Mouse (Mus musculus): ENCODE measurements around the gene Gpr156.

The Gpr156 gene

GRCm38 (mm10) chr16:37919000-37919399 is 2.7 kb downstream of the Gpr156 start:
- no peak for DNase-seq (ENCODE audit: low spot score)

DNA sequence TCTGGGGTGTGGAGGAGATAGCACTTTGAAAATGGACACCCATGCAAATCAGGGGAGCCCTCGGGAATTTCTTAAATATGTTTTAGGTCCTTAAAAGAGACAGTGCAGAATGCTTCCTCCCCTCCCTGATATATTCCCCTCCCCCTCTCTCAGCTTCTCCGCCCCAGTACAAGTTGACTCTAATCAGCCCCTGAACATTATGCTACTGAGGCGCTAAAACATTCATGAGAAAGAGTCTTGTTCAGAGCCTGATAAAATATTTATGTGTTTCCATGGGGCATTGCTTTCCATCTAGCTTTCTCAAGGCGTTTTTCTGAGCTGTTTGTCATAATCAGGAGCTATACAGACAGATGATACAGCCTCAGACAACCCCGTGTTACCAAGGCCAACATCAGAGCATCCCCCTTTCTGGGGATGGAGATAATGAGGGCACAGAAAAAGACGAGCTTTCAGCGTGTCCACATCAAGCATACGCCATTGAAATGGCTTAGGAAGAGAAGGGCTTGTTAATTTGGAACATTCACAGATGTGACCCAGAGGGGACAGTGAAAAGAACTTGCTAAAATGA is 4.6 kb downstream of the Gpr156 start:
- no peak for DNase-seq (ENCODE audit: low spot score)

- DNase-seq (ENCODE audit: low spot score), result no peak
These were observed 9.8 kb downstream of the Gpr156 start for GRCm38 (mm10) chr16:37926087-37926486.

DNA sequence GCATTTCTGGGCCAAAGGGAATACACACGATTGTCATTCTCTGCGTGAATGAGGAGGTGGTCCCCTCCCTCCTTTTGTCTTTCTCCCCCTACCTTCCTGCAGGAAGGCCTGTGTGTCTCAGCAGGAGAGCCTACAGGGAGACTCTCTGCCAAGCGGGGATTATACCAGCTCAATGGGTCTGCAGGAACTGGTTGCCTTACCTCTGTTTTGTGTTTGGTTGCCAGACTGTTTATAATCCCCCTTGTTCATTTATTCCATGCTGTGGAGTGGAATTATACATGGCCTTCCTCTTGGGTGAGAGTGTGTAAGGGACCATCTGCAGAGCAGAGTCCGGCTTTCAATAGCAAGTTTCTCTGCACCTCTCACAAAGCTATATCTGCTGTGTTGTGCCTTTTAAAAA is 10.8 kb downstream of the Gpr156 start:
- DNase-seq (ENCODE audit: low spot score), result no peak

DNA sequence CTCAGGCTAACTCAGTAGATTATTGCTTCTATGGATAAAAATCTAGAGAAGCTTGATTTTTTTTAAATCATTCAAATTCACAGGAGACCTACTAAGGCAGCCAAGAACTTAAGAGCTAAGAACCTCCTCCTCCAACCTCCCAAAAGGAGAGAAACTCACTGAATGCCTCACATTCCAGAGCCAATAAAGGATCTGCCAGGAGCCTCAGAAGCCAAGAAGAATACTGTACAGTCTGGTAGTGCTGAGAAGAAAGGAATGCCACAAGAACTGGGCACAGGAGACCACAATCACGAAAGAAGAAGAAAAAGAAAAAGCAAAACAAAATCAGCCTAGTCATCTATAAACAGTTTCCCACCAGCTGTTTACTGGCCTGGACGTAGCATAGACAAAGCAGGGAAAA is 12.7 kb downstream of the Gpr156 start:
- no peak for DNase-seq (ENCODE audit: low spot score)

DNA sequence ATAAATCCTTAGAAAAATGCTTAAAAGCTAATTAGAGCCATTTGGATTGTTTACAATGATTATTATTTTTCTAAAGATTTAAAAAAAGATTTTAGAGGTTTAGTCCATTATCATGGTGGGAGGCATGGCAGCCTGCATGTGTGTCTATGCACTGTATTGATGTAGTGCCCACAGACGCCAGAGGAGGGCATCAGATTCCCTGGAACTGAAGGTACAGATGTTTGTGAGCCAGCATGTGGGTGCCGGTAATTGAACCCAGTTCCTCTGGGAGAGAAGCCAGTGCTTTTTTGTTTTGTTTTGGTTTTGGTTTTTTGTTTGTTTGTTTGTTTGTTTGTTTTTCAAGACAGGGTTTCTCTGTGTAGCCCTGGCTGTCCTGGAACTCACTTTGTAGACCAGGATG is 13.3 kb downstream of the Gpr156 start:
- DNase-seq (ENCODE audit: low spot score), result no peak

GRCm38 (mm10) chr16:37934932-37935331 is 18.6 kb downstream of the Gpr156 start:
- no peak for DNase-seq (ENCODE audit: low spot score)

DNA sequence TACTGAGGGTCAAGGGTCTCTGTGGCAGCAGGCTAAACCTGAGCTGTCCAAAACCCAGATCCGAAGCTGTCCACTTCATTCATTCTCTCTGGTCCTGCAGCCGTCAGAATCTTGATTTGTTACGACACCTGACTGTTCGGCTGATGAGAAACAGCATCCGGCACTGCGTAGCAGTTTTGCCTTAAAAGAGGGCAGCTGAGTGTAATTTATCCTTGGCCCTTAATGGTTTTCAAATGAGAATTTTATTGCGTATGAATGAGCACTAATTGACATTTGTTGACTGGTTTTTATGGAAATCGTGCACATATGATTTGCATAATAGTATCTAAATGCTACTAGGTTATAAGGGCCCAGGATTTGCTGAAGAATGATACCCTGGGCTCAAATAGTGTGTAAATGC is 21.0 kb downstream of the Gpr156 start:
- no peak for DNase-seq (ENCODE audit: low spot score)

DNA sequence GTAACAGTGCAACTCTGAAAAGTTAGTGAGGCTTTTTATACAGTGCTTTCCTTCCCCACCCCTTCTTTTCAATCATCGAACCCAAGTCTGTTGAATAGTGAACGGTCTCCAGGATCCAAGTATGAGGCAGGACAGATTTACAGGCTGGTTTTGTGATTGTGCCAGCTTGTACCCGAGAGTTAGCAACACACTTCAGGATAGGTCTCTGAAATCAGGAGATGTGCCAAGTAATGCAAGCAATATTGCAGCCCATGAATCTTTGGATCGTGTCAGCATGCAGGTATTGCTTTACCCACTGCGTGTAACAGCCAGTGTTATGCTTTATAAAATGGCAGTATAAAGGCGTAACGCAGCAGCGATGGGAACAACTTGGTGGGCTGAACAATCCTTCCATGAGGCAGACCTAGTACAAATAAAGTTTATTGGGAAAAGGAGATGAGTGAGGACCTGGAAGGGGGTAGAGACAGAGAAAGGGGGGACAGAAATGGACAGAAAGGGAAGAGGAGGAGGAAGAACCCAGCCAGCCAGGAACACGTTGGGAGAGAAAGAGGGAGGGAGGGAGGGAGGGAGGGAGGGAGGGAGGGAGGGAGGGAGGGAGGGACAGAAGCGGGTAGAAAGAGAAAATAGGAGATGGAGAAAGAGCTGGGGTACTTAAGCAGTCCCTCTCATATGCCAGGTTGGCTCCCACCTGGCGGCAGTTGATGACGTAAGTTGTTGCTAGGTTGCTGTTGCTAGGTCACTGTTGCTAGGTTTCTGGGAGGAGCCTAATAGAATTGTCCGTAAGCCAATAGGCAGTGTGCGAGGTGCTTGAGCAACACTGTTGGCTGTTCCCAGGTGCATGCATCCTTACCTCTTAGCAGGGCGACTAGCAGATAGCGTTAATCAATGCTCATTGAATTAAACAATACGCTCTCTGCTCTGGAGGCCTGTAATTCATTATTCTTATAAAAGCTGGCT is 22.1 kb downstream of the Gpr156 start:
- no peak for DNase-seq (ENCODE audit: low spot score)

DNA sequence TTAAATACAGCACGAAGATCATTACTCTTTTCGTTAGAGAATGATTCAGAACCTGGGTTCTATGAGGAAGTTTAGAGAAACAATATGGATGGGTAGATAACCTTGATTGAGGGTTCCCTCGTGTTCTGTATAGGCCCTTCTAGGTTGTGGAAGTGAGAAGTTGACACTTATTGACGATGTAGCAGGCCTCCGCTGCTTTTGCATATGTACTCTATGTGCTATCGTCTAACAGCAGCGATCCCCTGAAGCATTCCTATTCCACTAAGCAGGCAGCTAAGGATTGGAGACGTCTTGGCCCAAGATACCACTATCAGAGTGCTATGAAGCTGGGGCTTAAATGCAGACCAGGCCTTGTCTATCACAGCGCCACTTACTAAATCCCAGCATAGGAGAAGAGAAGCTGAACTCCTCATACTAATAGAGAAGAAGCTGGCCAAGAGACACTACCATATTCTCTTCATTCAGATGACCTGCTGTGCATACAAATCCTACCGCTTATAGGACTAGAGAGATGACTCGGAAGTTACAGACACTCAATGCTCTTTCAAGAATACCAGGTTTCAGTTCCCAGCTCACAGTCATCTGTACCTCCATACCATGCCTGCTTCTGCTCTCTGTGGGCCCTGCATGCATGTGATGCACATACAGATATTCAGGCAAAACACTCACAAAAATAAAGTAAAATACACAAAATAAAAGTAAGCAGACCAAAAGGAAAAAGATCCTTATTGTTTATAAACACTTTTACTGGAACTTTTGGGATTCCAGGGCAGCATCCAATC is 23.0 kb downstream of the Gpr156 start:
- no peak for DNase-seq (ENCODE audit: low spot score)

- no peak for DNase-seq (ENCODE audit: low spot score)
These were observed 24.0 kb downstream of the Gpr156 start for GRCm38 (mm10) chr16:37940291-37940690.

GRCm38 (mm10) chr16:37943701-37944100 is 27.4 kb downstream of the Gpr156 start:
- DNase-seq (ENCODE audit: low spot score), result no peak

DNA sequence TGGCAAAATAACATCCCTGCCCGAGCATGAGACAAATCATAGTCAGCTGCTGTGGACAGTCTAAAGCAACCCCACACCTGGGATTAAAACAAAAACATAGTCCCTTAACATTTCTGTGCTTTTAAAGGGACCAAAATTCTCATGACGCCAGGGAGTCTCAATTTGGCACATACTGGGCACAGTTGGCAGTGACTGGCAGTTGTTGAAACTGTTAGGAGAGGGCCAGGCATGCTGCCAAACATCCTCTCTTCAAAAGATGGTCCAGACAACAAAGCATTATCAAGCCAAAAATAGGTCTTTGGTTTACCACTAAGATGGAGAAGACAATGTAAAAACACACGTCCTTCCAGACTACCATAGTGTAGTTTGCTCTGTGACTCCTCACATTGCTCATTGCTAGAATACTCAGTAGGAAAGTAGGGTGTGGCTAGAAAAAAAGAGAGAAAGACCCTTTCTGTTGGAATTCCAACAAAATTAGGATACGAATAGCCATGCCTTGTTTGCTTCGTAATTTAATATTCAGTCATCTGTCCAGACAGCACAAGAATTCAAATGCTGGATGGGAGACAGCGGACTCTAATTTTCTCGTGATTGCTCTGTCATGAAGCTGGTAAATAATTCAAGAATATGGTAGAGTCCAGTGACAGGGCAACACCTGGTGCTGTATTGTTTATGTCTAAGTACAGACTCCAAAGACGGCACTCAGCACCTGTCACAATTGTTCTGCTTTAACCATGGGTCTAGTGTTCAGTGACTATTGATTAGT is 28.9 kb downstream of the Gpr156 start:
- DNase-seq (ENCODE audit: low spot score), result no peak

DNA sequence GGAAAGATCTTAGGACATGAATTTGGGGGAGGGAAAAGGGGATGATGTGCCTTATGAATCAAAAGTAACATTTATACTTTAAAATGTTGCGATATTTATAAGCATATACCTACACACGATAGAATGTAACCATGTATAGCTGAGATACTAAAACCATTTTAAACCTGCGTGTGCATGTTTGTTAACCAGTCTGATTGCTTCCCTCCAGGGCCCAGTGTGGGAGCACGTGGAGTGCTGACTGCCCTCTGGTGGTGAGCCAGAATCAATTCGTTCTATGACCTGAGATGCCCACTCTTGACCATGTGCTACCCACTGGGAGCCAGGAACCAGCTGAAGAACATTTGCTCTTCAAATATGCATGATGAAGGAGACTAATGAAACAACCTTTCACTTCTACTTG is 30.9 kb downstream of the Gpr156 start:
- peak; percentile 18 for DNase-seq (ENCODE audit: low spot score)

DNA sequence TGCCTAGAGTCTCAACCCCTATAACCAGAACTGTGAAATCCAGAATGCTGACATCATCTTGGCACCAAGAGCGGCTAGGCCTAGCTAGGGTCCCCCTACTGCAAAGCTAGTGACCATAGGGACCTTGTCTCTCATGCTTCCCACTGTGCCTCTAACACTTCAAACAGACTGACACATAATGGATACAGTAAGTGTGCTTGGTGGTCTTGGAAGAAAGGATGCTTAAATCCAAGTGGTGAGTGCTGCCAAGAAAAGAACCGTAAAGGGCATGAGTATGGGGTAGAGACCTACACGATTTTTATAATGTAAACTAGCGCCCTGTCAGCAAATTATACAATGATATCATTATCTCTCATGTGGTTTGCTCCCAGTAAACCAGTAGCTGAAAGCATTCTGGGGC is 32.1 kb downstream of the Gpr156 start:
- no peak for DNase-seq (ENCODE audit: low spot score)

DNA sequence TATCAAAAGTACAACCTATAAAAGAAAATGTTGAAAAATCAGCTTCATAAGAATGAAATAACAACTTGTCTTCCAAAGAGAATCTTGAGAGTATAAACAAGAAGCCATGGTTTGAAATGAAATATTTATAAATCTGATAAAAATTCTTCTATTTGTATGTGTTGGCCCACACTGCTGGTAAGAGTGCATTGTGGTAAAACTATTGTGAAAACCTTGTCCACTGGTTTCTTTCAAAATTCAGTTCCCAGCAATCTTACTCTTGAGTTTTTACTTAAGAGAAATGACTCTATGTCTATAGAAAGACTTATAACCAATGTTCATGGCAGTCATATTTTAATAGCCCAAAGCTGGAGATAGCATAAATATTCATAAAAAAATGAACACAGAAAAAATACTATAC is 34.9 kb downstream of the Gpr156 start:
- DNase-seq (ENCODE audit: low spot score), result no peak

GRCm38 (mm10) chr16:37953186-37953585 is 36.9 kb downstream of the Gpr156 start:
- no peak for DNase-seq (ENCODE audit: low spot score)

GRCm38 (mm10) chr16:37953991-37954942 is 38.0 kb downstream of the Gpr156 start:
- DNase-seq (ENCODE audit: low spot score), result no peak

GRCm38 (mm10) chr16:37955336-37955917 is 39.1 kb downstream of the Gpr156 start:
- DNase-seq (ENCODE audit: low spot score), result no peak

DNA sequence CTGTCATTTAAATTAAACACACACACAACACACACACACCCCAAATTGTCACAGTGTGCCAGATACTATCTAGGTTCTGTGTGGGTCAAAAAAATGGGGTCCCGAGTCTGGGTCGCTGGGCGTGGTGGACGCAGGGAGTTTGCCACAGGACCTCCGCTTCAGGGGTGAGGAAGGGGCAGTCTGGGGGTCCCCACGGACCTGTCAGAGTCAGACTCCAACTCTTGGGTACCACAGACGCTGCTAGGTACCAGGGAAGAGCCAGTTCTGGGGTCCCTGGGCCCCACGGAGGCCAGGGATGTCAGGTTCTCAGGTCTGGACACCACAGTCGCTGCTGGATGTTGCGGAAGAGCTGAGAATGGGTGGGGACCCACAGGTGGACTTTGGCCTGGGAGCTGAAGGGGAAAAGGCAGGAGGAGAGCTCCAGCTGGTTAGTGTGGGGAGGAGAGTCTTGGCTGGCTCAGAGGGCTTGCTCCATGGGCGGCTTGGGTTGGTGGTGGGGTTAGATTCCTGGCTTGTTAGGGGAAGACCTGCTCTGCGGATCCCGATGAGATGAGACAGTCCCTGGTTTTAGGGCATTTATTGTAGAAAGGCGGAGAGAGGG is 39.9 kb downstream of the Gpr156 start:
- DNase-seq (ENCODE audit: low spot score), result no peak
